Mouse (Mus musculus) retina, postnatal 7 days (tissue): ENCODE measurements around the gene Gstm2.
"Not testable (repeated sequence)": the region's sequence is repeated elsewhere in the genome, so short reads cannot be mapped to it uniquely, and the experiment has no call there.

Experiments used
- DNase-seq: peaks from one replicate; pipeline ENCODE4 v3.0.0-alpha.2; 2012; ENCODE audit warnings: low read depth, low spot score

The Gstm2 gene

DNA sequence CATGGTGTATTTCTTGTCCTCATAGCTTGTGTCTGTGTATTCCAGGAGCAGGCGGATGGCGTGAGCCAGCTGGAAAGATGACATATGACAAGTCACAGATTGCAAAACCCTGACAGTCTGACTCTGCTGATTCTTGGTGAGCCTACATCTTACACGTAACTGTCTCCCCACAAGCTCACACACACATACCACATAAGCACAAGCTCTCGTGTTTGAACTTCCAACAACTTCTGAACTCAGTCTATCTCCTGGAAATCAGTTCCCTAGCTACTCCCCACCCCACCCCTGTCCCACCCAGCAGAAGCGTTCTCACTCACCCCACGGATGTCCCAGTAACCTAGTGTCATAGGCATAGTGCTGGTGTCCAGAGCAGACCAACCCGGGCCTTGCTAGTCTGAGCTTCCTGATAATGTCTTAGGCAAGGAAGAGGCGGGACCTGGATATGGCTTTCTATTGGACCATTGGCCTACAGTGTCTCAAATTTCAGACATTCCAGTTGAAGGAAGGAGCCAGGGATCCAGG is at the start of gene Gstm2:
Gene Gstm2 (minus strand): TSS at position 413 of the 522 bp plus-strand sequence.
- no peak for DNase-seq

DNA sequence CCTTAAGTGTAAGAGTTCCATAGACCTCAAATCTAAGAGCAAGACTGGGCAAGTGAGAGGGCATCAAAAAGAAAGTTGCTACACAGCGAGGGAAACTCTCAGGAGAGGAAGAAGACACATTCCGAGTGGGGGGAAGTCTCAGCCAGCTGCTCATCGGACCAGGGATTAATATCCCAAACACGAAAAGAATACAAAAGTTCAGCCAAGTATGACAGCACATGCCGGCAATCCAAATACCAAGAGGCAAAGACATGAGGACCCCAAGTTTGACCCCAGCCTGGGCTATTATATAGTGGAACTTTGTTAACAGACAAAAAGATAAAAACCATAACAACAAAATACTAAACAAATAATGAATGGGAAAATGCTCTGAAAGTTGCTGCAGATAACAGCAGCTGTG is 46.9 kb upstream of the Gstm2 start:
- no peak for DNase-seq

DNA sequence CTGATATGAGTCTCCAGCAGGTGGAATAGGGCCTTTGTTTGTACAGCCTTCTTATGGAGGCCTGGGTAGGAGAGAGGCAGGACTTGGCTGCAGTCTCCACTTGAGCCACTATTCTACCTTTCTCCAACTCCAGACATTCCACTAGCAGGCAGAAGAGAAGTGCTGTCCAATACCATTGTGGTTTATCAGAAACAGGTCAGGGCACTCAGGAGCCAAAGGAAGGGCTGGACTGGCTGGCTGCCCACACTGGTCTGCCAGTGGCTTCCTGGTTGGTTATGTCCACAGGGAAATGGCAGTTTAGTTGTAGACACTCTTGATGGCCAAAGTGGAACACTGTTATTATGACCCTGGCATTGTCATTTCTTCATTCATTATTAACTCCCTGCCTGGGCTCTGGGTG is 45.9 kb upstream of the Gstm2 start:
- DNase-seq, result no peak

DNA sequence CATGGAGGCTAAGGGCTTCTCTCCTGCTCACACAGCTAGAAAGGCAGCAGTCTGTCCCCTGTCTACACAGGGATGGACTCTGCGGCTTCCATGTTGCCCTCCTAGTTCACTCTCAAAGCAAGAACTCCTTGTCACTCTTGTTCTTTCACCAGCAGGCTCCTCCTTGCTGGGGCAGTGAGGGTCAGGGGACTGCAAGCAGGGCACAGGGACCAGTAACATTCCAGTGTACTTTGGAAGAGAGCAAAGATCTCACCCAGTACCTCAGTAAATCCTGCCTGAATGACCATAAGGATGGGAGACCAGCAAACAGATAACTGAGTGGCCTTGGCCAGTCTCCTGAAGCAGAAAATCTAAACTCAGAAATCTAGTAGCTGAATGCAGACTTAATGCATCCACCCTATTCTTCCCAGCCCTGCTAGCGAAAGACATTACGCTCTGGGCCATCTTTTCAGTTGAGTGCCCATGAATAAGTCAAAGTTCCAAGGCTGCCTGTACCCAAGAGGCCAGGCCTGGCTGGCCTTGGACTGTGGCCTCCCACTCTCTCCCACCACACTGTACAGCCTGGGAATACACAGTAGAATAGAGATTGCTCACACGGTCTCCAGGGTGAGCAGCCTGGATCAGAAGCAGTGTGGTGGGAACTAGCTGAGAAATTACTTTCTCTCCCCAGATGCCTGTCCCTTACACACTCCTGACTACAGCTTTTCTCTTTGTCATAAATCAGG is 42.5 kb upstream of the Gstm2 start:
- DNase-seq, result no peak

DNA sequence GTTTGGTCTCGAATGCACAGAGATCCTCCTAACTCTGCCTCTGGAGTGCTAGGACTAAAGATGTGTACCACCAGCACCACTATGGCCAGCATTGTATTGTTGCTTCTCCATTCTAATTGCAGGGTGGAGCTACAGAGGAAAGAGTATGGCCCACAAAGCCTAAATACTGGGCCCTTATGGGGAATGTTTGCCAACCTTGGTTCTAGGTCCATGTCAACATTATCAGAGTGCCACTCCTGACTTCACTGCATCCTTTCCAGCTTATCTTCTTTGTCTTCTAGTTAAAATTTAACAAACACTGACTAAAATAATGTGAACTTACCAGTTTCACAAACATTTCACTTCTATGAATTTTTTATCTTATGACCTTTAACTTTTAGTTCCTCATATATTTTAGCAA is 40.3 kb upstream of the Gstm2 start:
- DNase-seq, result no peak

DNA sequence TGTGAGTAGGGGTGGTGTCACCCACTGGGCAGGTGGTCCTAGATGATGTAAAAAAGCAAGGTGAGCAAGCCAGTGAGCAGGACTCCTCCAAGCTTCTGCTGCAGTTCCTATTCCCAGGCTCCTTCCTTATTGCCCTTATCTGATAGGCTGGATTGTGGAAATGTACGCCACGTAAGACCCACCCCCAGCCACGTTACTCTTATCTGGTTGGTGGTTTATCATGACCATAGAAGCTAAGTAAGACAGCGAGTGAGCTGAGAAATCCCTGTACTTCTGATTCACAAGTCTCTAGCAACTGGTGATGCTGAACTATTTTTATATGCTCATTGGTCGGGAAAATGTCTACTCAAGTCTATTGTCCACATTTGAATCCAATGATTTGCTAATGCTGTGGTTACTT is 39.8 kb upstream of the Gstm2 start:
- no peak for DNase-seq

DNA sequence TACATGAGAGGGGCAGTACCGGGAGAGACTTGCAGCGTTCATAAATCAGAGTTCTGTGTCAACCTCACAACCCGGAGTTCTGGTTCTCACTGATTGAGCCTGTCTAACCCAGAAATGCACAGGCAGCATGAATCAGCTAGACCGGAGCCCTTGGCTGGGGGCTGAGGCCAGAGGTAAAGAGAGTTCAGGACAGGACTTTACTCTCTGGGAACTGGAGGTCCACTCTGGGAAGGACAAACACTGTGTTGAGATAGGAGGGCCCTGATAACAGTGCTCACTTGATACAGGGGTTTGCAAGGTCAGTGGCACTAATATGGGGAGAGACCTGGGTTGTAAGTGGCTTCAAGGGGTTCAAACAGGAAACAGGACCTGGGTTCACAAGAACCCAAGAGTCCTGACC is 39.1 kb upstream of the Gstm2 start:
- no peak for DNase-seq

DNA sequence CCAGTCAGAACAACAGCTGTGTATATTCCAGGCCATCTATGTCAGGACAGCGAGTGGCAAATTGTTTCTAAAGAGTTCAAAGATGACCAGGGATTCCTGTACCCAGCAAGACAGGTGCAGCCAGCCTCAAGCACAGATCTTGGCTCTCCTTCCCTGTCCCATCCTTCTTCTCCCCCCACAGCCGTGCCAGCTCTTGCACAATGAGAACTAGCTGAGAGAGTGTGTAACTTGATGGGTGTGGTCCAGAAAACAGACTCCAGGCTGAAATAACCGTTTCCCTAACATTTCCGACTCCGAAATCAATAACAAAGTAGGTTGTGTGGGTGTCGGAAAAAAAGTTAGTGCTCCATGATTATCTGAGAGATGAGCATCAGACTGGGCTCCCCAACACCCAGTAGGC is 36.4 kb upstream of the Gstm2 start:
- DNase-seq, result no peak

DNA sequence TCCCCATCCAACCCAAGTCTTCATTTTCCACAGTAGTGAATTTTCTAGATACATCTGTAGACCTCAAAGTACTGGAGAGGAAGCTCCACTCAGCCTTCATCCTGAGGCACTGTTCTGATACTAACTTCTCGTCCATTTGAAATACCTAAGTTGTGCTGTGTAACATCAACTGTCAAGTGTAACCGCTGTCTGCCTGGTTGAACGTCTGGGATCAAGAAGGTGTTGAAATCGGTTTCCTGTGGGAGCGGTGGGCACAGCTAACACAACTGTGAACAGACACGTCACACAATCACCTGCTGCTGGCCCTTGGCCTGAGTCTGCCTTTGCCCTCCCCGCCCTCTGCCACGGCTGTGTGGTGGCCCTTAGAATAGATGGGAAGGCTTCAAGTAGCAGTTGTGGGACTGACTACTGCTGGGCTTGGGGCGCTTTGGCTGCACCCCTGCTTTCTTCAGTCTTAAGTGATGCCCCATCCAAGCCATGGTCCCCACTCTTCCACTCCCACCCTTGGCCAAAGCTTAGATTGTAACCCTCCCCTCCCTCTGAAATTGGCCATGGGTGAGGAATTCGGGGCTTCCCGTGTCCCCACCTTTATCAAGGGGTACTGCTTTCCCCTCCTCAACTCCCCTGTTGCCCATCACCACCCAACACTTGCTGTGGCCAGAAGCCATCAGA is 34.2 kb upstream of the Gstm2 start:
- not testable (repeated sequence) for DNase-seq

DNA sequence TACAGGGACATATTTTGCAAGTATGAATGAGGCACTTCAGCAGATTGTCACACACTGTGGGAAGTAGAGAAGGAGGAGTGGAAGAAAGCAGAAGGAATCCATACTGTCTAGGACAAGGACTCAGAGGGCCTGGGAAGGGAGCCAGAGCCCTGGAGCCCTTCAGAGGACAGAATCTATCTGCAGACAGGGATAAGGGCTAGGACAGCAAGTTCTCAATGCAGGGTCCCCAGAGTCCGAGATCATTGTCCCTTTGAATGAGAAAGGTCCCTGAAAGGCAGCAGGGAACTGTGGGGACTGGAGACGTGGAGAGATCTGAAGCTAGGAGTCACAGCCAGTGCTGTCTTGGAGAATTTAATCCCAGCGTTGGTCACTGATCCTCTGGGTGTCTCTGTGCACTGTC is 33.0 kb upstream of the Gstm2 start:
- not testable (repeated sequence) for DNase-seq

DNA sequence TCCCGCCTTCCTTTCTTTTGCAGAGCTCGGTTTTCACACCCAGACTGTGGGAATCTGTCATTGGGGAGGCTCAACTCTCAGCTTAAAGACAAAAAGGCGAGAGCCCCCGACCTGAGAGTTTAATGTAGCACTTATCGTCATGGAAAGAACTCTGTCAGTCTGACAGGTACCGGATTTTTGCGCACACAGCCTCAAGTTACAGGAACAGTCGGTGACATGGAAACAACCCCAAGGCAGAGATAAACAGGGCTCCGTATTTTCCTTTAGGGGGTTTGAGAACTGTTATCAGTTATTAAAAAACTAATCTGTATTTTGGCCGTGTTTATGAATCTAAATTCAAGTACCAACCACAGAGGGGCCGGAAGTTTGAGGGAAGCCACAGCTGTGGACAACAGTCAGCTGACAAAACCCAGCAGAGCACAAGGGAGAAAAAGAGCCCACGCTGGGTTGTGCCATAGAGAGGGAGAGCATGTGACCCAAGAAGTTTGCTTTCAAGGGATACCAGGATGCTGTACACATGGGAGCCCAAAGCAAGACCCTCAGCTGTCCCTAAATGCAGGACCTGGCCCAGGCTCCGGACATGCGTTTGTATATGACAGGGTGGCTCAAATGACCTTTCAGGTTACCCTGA is 32.1 kb upstream of the Gstm2 start:
- no peak for DNase-seq

DNA sequence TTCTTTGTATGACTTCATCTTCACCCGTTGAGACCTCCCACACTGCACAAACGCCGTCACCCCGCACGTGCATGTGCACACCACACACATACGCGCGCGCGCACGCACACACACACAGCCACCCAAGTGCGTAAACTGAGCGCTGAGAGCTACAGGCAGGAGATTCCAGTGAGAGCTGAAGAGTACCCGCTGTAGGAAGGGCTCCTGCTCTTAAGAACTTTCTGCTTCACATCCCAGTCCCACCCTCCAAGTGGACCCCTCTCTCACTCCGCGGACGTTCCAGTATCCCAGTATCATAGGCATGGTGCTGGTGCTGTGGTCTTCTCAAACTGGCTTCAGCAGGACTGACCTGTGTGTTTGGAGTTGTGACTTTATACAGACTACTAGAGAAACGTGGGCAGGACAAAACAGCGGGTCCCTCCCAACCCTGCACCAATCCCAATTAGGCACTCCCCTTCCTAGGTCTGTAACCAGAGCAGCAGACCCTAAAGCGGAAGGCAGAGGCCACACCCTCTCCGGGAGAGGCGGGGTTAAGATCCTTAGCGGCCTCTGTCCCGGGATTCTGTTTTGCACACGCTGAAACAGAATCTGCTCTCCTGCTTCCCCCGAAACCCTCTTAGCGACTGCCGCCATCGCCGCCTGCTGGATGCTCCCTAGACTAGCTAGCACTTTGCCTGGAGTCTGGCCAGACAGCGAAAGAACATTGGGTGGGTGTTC is 31.4 kb upstream of the Gstm2 start, which contains the start of gene Gstm1:
Gene Gstm1 (minus strand): TSS at position 501 of the 717 bp plus-strand sequence.
- DNase-seq, result peak; percentile 77

DNA sequence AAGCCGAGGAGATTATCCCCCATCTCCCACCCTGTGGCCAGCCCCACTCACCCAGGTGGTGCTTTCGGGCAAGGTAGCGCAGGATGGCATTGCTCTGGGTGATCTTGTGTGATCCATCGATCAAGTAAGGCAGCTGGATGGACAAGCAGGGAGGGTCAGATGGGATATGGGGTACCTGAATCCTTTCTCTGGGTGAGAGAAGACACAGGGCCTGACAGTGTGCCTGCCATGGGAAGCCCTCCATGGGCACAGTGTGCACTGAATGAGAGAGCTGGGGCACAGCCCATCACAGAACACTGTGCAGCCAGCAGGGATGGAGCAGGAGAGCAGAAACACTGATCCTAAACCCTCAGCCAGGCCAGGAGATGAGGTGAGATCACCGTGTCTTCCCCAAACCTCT is 30.2 kb upstream of the Gstm2 start:
- not testable (repeated sequence) for DNase-seq

DNA sequence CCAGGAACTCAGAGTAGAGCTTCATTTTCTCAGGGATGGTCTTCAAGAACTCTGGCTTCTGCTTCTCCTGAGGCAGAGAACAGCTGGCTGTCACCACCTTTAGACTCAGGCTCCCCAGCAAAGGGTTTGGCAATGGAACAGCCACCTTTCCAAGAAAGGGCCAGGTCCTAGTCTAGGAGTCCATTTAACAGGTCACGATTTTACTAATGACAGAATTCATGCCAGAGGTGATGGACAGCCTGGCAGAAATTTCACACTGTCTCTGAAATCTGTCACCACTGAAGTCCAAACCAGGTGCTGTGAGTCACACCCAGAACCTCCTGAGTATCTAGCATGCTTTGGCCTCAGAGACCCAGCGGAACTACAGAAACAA is 28.7 kb upstream of the Gstm2 start:
- DNase-seq, result no peak

DNA sequence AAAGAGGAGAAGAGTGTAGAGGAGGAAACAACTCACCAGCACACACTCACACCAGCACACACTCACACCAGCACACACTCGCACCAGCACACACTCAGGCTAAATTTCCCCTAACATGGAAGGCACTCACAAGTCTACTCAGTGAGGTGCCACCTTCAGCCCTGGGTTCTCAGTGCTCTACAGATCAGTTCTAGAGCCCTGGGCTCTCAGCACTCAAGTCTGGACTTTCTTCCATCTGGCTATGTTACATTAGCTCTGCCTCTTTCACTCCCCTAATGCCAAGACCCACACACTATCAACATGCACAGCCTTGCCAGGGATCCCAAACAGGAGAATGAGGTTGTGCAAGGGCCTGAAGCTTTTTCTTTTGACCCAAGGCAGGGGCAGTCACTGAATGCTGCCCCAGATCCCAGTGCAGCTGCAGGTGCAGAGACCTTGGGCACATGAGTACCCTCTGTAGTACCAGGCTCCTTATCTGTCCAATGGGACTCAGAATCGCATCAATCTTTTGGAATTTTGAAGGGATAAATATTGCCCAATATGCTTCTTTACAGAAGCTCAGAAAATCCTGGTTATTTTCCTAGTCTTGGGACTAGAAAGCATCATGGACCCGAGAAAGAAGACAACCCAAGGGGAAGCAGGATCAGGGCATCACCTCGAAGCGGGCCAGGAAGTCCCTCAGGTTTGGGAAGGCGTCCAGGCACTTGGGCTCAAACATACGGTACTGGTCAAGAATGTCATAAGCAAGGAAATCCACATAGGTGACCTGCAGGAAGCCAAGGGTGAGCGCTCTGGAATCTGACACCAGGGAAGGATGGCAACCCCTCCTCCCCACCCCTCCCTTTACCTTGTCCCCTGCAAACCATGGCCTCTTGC is 28.1 kb upstream of the Gstm2 start:
- no peak for DNase-seq

DNA sequence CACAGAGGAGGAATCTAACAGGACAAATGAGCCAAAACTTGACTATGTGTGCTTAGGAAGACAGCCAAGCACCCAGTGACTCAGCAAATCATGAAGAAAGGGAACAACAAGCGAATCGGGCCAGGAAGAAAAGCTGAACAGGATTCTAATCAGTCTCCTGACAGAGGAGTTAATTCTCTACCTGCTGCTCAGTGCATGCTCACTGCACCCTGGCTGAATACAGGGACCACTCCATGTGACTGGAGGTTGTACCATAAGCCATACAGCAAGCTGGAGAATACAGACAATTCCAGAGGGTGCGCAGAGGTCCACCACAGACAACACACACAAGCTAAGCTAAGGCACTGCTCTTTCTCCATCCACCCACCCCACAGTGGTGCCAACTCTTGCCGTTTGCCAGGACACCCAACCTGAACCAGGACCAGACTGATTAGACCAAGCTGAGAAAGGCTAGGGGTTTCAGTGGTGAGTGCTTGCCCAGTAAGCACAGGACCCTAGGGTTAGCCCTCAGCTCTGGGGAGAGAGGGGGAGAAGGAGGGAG is 27.1 kb upstream of the Gstm2 start:
- no peak for DNase-seq

DNA sequence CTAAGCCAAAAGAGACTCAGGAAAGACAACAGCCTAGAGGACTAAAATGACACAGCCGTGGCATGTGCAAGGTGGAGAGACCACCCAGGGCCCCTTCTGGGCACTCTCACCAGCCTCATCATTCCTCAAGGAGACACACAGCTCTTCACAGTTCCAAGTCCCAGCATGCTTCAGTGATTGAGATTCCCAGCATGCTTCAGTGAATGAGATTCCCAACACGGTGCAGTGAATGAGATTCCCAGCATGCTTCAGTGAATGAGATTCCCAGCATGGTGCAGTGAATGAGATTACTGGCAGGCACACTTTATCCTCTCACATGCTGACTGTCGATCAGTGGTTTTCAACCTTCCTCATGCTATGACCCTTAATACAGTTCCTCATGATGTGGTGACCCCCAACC is 25.3 kb upstream of the Gstm2 start:
- DNase-seq, result peak; percentile 32

DNA sequence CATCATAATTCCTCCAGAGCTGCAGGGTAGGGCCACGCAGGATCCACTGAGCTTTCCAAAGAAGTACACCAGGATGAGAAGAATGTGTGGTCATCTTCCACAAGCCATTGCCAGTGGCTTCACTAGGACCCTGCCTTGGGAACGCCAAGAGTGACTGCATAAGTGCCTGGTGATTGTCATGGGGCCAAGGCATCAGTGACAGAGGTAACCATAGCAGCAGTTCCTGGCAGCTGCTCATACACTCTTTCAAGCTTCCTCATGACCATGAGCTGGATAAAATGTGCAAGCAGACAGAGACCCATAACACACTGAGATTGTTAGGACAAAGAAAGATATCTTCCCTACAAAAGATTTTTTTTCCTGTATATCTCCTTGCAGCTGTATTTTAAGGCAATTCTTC is 24.0 kb upstream of the Gstm2 start:
- no peak for DNase-seq

DNA sequence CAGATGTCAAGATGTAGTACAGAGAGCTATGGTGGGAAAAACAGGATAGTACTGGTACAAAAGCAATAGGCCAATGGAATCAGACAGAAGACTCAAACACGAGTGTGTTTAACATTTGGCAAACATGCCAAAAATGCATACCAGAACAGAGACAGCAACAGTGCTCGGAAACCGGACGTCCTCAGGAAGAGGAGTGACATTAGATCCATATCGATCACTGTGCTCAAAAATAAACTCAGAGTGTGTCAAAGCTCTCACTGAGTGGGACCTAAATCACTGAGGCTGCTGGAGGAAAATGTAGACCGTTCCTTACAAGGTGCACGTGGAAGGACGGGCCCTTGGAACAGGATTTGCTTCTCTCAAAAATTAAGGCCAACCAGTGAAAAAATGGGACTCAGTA is 15.8 kb upstream of the Gstm2 start:
- no peak for DNase-seq

DNA sequence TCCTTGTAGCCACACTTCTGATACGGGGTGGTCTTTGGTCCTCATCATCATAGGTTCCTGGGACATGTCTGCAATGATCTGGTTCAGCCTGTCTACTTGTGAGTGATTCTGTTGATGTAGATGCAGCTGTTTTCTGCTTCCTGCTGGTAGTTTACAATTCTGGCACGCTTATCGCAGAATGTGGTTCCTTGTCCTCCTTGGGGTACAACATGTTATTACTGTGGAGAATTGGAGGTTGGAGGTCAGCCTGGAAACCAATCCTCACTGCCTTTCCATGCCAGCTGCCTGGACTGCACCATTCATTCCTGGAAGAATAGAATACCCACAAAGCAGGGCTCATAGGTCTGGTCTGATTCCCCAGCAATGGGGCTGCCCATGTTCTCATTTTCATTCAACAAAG is 13.2 kb upstream of the Gstm2 start:
- no peak for DNase-seq

DNA sequence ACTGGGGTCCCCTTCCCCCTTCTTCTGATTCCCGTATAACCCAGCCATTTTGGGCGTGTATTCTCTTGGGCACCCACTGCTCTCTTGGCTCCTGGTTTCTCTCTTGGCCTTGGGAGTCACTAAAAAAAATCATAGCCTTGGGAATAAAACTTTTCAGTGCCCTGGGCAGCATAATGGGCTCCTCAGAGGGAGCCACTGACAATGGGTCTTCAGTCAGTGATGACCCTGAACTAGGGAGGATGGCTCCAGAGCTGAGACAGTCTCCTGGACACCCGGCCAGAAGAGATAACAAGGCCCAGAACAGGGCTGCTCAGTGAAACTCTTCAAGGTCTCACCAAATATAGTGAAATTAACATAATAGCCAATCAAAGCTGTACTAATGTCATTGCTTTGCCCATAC is 12.3 kb upstream of the Gstm2 start:
- DNase-seq, result no peak
